Mouse (Mus musculus) embryonic facial prominence, embryonic 12.5 days (tissue): ENCODE measurements around the gene Camta2. TPM values are rescaled to one million over a fixed set of nuclear protein-coding genes. Genes with fewer than 3 reads are reported as not detected.
A peak's percentile ranks its signal among the peaks of the same experiment; 100 is the strongest.

ENCODE experiments used
- ATAC-seq: fragments of 200-750 bp; cut with Nextera tagmentation; 2 replicates; pipeline ENCODE4 v1.8.0; 2017; ENCODE audit not compliant: insufficient number of reproducible peaks, insufficient read depth, low FRiP score, low TSS enrichment
- H3K27ac ChIP-seq: fragments of 300-500 bp; sonication (generic); 2 replicates; pipeline ENCODE4 v1.5.1; 2016; ENCODE audit warnings: mild to moderate bottlenecking
- H3K27me3 ChIP-seq: fragments of 300-500 bp; sonication (generic); 2 replicates; pipeline ENCODE4 v1.6.1; 2016; ENCODE audit warnings: mild to moderate bottlenecking, moderate library complexity
- H3K36me3 ChIP-seq: fragments of 300-500 bp; sonication (generic); 2 replicates; pipeline ENCODE4 v1.6.1; 2016; ENCODE audit warnings: mild to moderate bottlenecking
- H3K4me1 ChIP-seq: fragments of 300-500 bp; sonication (generic); 2 replicates; pipeline ENCODE4 v1.6.1; 2016
- H3K4me2 ChIP-seq: fragments of 300-500 bp; sonication (generic); replicated peaks from 2 replicates; pipeline ENCODE4 v1.6.1; 2016; ENCODE audit warnings: mild to moderate bottlenecking, moderate library complexity
- H3K4me3 ChIP-seq: fragments of 300-500 bp; sonication (generic); 2 replicates; pipeline ENCODE4 v1.5.1; 2016; ENCODE audit warnings: mild to moderate bottlenecking
- H3K9ac ChIP-seq: fragments of 300-500 bp; sonication (generic); 2 replicates; pipeline ENCODE4 v1.6.1; 2016; ENCODE audit warnings: mild to moderate bottlenecking, moderate library complexity
- H3K9me3 ChIP-seq: fragments of 300-500 bp; sonication (generic); 2 replicates; pipeline ENCODE4 v1.6.1; 2016; ENCODE audit warnings: mild to moderate bottlenecking, moderate library complexity
- WGBS: fragments of 180-500 bp; shearing (Covaris S2); methylation state at CpG from one replicate; pipeline ENCODE4 v1.1.7; 2016; 5-methylcytosine and 5-hydroxymethylcytosine counted together
- polyA plus RNA-seq: library from polyadenylated mRNA; unstranded; fragments of >200 nt; fragmentation: Nextera tagmentation; extraction: Ambion mirVana; gene quantifications from 2 replicates; pipeline ENCODE4 v1.2.1, GENCODE M21; 2016

The Camta2 gene
- polyA plus RNA-seq, 1 experiment from 2014 or later: 12.0 TPM

- 15% methylated on average over 8 of the region's 8 CpGs for WGBS
- peak overlapping the region; percentile 87 for H3K4me3 ChIP-seq
- no peaks in the 10 kb centered on the region for H3K27me3 ChIP-seq
- peak overlapping the region; percentile 90 for H3K4me2 ChIP-seq
- H3K9me3 ChIP-seq: no peaks in the 10 kb centered on the region
- H3K9ac ChIP-seq: peak overlapping the region; percentile 78
- ATAC-seq: no peak
- no peak overlapping the region for H3K27ac ChIP-seq
- peaks cover 17% of the 10 kb centered on the region for H3K4me1 ChIP-seq
- H3K36me3 ChIP-seq: peaks cover 20% of the 10 kb centered on the region
Observed at GRCm38 (mm10) chr11:70688372-70688771, 467 bp upstream of the Camta2 start.

GRCm38 (mm10) chr11:70686901-70687566, 871 bp downstream of the Camta2 start:
- Histone ChIP-seq H3K4me1 (peaks cover 20% of the 10 kb centered on the region), H3K27ac (peak overlapping the region; percentile 82), H3K27me3 (no peaks in the 10 kb centered on the region), H3K9me3 (no peaks in the 10 kb centered on the region), H3K4me2 (peak overlapping the region; percentile 90), H3K9ac (peak overlapping the region; percentile 78), H3K36me3 (peaks cover 29% of the 10 kb centered on the region), H3K4me3 (peak overlapping the region; percentile 87)
- peak; percentile 74 for ATAC-seq
- 4% methylated on average over 16 of the region's 16 CpGs for WGBS

DNA sequence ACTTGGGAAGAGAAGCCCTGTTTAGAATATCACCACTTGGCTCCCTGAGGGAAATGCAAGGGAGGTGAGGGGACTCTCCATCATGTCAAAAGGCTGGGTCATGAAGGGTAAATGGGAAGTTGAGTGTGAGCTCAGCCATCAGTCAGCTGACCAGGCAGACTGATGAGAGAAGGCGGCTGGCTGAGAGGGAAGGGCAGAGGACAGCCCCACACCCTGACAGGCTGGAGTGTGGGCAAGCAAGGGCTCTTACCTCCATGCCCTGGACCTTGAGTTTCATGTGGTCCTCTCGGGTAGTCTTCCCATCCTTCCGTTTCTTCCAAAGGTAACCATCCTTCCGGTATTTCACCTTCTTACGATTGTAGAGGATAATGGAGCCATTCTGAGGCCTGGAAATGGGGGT, 4.3 kb downstream of the Camta2 start:
- peaks cover 44% of the 10 kb centered on the region for H3K36me3 ChIP-seq
- H3K4me2 ChIP-seq: no peak overlapping the region
- H3K9ac ChIP-seq: no peak overlapping the region
- ATAC-seq: no peak
- H3K9me3 ChIP-seq: no peaks in the 10 kb centered on the region
- WGBS: 91% methylated on average over 5 of the region's 5 CpGs
- H3K4me1 ChIP-seq: peaks cover 19% of the 10 kb centered on the region
- H3K27me3 ChIP-seq: no peaks in the 10 kb centered on the region
- no peak overlapping the region for H3K27ac ChIP-seq
- H3K4me3 ChIP-seq: no peak overlapping the region

DNA sequence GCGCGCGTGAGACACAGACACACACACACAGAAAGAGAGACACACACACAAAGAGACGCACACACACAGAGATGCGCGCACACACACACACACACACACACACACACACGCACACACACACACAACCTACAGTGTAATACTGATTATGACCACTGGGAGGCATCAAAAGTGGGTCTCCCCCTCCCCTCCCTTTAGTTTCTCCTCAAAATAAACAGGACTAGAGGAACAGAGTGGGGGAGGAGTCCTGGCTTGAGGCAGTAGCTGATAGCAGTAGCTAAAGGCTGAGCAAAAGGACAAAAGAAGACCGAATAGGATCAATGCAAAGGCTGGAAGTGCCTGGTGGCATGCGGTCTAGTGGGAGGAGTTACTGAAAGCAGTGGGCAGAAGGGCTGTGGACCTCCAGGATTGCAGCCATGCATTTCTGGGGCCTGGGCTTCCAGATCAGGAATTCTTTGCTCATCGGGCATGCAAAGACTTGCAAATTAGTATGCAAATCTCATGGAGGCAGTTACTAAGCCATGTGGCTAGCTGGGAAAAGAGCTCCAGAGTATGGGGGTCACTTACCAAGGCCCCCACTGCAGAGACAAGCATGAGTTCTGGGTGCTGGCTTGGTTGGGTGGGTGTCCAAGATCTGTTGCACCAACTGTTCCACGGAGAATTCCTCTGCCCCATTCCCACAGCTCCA, 5.9 kb downstream of the Camta2 start:
- Histone ChIP-seq H3K27me3 (no peaks in the 10 kb centered on the region), H3K4me1 (peaks cover 13% of the 10 kb centered on the region), H3K9me3 (no peaks in the 10 kb centered on the region), H3K36me3 (peaks cover 44% of the 10 kb centered on the region), H3K4me2 (no peak overlapping the region), H3K9ac (no peak overlapping the region), H3K27ac (no peak overlapping the region), H3K4me3 (no peak overlapping the region)
- WGBS: 16% methylated on average over 11 of the region's 11 CpGs
- ATAC-seq: no peak

GRCm38 (mm10) chr11:70681170-70681569, 6.7 kb downstream of the Camta2 start:
- Histone ChIP-seq H3K4me3 (no peak overlapping the region), H3K9me3 (no peaks in the 10 kb centered on the region), H3K9ac (peak overlapping the region; percentile 27; the same call in 1 of the 2 replicates), H3K36me3 (peaks cover 47% of the 10 kb centered on the region), H3K4me1 (peaks cover 5% of the 10 kb centered on the region), H3K27me3 (no peaks in the 10 kb centered on the region), H3K27ac (no peak overlapping the region), H3K4me2 (no peak overlapping the region)
- ATAC-seq: no peak
- WGBS: 61% methylated on average over 12 of the region's 12 CpGs

DNA sequence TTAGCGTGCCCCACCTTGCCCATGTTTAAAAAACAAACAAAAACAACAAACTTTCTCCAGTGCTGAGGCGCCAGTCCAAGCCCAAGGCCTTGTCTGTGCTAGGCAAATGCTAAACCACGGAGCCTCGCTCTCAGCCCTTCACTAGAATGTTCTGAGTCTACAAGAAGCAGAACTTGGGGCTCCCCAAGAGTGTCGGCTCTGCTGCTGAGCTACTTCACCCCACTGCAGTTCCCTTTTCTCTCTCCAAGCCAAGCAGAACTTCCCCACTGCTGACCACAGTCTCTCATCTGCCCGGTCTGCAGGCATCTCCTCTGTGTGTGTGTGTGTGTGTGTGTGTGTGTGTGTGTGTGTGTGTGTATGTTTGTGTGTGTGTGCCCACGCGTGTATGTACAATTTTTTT, 8.0 kb downstream of the Camta2 start:
- H3K36me3 ChIP-seq: peaks cover 53% of the 10 kb centered on the region
- ATAC-seq: no peak
- no peak overlapping the region for H3K4me2 ChIP-seq
- no peak overlapping the region for H3K4me3 ChIP-seq
- H3K27me3 ChIP-seq: no peaks in the 10 kb centered on the region
- H3K9ac ChIP-seq: no peak overlapping the region
- WGBS: 89% methylated on average over 8 of the region's 8 CpGs
- no peak overlapping the region for H3K27ac ChIP-seq
- H3K4me1 ChIP-seq: peaks cover 5% of the 10 kb centered on the region
- H3K9me3 ChIP-seq: no peaks in the 10 kb centered on the region

DNA sequence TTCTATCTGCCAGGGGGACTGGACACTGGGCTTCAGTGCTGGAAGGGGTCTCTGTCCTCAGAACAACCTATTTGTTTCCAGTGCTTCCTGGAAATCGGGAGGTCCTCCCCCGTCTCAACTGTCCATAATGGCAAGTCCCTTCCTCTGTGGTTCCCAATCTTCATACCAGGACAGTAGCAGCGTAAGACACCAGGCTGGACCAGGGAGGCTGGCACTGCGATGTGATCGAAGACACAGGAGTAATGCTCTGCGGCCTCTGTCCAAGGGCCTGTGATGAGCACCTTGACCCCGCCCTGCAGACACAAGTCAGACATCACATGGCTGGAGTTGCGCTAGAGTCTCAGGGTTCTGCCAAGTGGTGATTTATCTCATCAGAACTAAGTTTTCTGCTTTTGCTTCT, 8.5 kb downstream of the Camta2 start:
- Histone ChIP-seq H3K4me2 (no peak overlapping the region), H3K36me3 (peaks cover 49% of the 10 kb centered on the region), H3K27ac (no peak overlapping the region), H3K4me1 (peaks cover 5% of the 10 kb centered on the region), H3K4me3 (no peak overlapping the region), H3K9me3 (no peaks in the 10 kb centered on the region), H3K27me3 (no peaks in the 10 kb centered on the region), H3K9ac (no peak overlapping the region)
- 95% methylated on average over 8 of the region's 8 CpGs for WGBS
- ATAC-seq: no peak

DNA sequence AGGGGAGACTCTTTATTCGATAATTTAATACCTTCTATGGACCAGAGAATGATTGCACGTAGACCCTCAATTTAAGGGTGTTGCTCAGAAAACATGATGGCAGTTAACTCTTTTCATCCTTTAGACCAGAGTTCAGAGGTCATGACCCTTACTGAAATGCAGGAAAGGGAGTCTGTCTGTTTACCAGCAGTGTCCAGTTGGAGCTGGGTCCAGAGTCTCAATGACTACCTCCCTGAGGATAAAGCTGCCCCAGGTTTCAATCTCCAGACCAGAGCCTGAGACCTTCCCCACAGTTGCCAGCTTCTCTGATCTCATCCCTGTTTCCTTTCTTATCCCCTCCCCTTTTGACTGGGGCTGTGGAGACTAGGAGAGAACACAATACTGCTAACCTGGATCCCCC, 9.3 kb downstream of the Camta2 start:
- Histone ChIP-seq H3K9me3 (no peaks in the 10 kb centered on the region), H3K27me3 (no peaks in the 10 kb centered on the region), H3K4me1 (peaks cover 5% of the 10 kb centered on the region), H3K36me3 (peaks cover 47% of the 10 kb centered on the region), H3K27ac (no peak overlapping the region), H3K4me3 (no peak overlapping the region), H3K9ac (no peak overlapping the region), H3K4me2 (no peak overlapping the region)
- no peak for ATAC-seq
- WGBS: 46% methylated on average over 2 of the region's 2 CpGs

DNA sequence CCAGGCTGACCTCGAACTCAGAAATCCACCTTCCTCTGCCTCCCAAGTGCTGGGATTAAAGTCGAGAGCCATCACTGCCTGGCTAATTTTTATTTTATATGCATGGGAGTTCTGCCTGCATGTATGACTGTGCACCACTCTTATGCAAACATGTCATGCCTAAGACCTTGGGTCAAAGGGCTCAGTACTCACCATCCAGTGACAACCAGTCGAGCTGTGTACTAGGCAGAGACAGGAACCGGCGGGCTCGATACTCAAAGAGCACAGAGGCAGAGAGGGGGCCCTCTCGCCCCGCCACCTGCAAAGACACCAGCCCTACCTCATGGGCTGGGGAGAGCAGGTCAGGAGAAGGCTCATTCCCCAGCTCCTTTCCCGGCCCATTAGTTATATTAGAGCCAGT, 9.8 kb downstream of the Camta2 start:
- H3K9me3 ChIP-seq: no peaks in the 10 kb centered on the region
- H3K4me2 ChIP-seq: no peak overlapping the region
- no peak for ATAC-seq
- peaks cover 5% of the 10 kb centered on the region for H3K4me1 ChIP-seq
- 70% methylated on average over 9 of the region's 9 CpGs for WGBS
- H3K27me3 ChIP-seq: no peaks in the 10 kb centered on the region
- H3K27ac ChIP-seq: no peak overlapping the region
- no peak overlapping the region for H3K9ac ChIP-seq
- no peak overlapping the region for H3K4me3 ChIP-seq
- peaks cover 44% of the 10 kb centered on the region for H3K36me3 ChIP-seq

DNA sequence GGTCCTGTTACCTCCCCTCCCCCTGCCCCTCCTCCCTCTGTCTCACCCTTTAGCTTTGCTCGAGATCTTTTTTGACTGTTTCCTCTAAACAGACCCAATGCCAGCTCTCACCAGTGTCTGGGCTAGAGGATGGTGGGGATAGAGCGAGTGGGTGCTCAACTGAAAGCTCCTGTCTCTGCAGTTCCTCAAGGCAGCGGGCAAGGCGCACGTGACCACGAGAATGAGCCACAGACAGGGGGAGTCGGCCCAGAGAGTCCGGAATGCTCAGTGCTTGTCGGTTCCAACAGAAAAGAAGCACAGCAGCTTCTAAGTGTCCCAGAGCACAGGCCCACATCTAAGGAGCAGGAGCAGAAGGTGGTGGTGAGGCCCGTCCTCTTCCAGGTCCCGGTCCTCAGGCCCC, 13.4 kb downstream of the Camta2 start:
- Histone ChIP-seq H3K9ac (0 out of 2 replicates have a peak overlapping the region, but pooled peaks have one; percentile 1), H3K27ac (no peak overlapping the region), H3K9me3 (no peaks in the 10 kb centered on the region), H3K36me3 (peaks cover 43% of the 10 kb centered on the region), H3K27me3 (no peaks in the 10 kb centered on the region), H3K4me1 (peaks cover 9% of the 10 kb centered on the region; the same call in 1 of the 2 replicates), H3K4me3 (no peak overlapping the region), H3K4me2 (no peak overlapping the region)
- 64% methylated on average over 11 of the region's 11 CpGs for WGBS
- no peak for ATAC-seq

DNA sequence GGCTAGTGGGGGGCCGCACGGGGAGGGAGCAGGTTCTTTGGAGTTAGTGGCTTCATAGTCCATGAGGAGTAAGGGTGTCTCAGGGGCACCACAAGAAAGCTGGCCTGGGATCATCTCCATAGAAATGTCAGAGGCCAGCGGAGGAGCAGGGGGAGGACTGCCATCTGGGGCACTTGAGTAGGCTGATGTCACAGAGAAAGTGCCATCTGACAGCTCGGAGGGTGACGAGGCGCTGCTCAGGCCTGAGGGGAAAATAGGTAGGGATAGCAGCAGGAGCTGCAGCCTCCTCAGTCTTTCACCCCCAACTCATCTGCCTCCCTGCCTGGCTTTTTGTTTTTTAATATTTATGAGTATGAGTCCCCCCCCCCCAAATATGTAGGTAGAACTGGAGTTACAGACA, 13.9 kb downstream of the Camta2 start:
- no peak overlapping the region for H3K4me3 ChIP-seq
- no peak overlapping the region for H3K4me2 ChIP-seq
- peaks cover 9% of the 10 kb centered on the region; the same call in 1 of the 2 replicates for H3K4me1 ChIP-seq
- WGBS: 69% methylated on average over 6 of the region's 6 CpGs
- no peaks in the 10 kb centered on the region for H3K9me3 ChIP-seq
- ATAC-seq: no peak
- no peak overlapping the region for H3K9ac ChIP-seq
- no peaks in the 10 kb centered on the region for H3K27me3 ChIP-seq
- H3K36me3 ChIP-seq: peaks cover 38% of the 10 kb centered on the region
- no peak overlapping the region for H3K27ac ChIP-seq

GRCm38 (mm10) chr11:70671333-70672047, 16.4 kb downstream of the Camta2 start:
- H3K36me3 ChIP-seq: peaks cover 40% of the 10 kb centered on the region
- ATAC-seq: no peak
- H3K27ac ChIP-seq: no peak overlapping the region
- H3K4me1 ChIP-seq: peaks cover 24% of the 10 kb centered on the region
- 86% methylated on average over 16 of the region's 16 CpGs for WGBS
- no peaks in the 10 kb centered on the region for H3K27me3 ChIP-seq
- no peak overlapping the region for H3K4me3 ChIP-seq
- no peak overlapping the region for H3K9ac ChIP-seq
- H3K9me3 ChIP-seq: no peaks in the 10 kb centered on the region
- H3K4me2 ChIP-seq: peak overlapping the region; percentile 74; the same call in 1 of the 2 replicates
